Mouse (Mus musculus): ENCODE measurements around the gene Ankrd33b.

The Ankrd33b gene

GRCm38 (mm10) chr15:31367481-31368200 lies at the start of gene Ankrd33b:
Gene Ankrd33b, minus strand, starts transcription at chr15:31367726.
- DNase-seq (ENCODE audit: low spot score), result no peak

GRCm38 (mm10) chr15:31415181-31415580 lies 47.7 kb upstream of the Ankrd33b start:
- DNase-seq (ENCODE audit: low spot score), result no peak

DNA sequence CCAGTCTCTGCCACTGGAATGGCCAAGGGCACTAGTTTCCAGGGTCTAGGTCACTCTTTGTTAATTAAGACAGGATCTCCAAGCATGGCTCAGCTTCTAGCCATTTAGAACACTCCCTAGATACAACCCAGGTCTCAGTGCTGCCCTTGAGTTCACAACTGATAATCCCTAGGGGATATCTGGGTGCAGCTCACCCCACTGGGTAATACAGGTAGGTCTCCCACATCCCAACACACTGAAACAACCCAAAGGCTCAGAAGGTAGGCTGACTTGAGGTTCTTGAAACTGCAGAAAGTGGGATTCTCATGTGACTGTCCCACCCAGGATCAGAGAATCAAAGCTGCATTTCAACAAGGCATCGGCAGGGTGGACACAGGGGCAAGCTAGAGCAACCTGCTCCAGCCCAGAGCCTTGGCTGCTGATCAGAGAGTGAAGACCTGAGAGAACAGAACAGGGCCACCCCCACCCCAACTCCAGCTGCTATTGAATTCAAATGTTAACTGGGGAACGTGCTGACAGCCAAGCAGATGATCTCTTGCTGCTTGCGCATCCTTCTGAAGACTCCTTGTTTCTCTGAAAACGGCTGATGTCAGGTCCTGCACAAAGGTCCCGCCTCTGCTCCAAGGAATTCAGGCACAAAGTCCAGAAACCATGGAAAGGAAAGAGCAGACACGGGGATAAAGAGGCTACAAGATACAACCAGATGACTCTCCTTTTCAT lies 46.8 kb upstream of the Ankrd33b start:
- DNase-seq (ENCODE audit: low spot score), result no peak

DNA sequence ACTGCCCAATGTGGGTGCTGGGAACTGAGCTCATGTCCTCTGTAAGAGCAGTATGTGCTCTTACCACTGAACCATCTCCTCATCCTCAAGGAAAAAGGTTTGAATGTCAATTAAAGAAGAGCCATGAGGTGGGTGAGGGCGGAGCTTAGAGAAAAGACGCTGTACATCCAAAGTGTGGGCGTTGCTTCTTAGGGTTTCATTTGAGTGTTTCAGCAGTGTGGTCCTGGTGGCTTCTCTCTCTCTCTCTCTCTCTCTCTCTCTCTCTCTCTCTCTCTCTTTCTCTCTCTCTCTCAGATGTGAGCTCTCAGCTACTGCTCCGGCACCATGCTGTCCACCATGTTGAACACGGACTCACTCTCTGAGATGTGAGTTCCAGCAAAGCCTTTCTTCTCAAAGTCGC lies 46.1 kb upstream of the Ankrd33b start:
- DNase-seq (ENCODE audit: low spot score), result no peak

- DNase-seq (ENCODE audit: low spot score), result no peak
Measured at GRCm38 (mm10) chr15:31412933-31413332, 45.4 kb upstream of the Ankrd33b start.

DNA sequence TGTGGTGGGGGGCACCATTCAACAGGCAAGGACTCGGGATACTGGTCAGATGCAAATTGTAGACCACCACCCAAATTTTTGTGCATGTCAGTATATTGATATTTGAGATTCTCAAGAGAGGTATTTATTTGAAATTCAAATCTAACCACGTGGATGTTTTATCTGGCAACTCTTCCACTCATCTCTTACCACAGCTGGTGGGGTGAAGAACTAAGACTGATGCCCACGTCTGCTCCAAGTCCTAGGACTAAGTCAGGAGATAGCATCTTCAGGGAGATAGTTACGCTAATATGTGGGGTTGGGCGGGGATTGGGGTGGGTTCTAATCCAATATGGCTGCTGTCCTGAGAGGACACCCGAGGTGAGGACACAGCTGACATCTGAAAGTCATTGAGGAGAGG lies 44.9 kb upstream of the Ankrd33b start:
- no peak for DNase-seq (ENCODE audit: low spot score)

DNA sequence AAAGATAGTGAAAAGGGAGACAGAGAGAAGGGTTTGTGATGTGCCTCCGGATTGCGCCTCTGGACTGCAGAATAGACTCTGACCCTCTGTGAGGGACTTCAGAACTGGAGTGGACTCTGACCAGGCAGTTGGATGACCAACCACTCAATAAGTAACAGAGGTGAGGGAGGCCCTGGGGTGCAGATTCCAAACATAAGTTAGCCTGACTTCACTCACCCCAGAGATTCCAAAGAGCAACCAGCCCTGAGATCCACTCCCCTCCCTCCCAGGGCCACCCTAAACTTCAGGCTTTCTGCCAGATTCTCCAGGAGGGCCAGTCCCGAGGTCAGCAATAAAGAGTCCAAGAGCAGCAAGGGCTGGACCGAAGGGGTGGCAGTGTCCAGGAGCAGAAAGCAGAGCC lies 40.0 kb upstream of the Ankrd33b start:
- no peak for DNase-seq (ENCODE audit: low spot score)

DNA sequence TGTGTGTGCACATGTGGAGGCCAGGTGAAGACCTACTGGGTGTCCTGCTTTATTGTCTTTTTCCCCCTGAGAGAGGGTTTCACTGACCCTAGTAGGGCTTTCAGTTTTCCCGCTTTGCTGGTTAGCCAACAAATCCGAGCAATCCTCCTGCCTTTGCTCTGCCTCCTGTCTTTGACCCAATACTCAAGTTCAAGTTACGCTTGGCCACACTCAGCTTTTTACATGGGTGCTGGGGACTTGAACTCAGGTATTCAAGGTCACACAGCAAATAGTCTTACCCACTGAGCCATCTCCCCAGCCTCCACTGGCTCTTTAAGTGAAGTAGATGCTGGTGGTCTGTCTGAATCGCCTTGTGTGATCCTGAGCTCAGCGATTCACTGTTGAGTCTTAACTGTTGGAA lies 39.4 kb upstream of the Ankrd33b start:
- DNase-seq (ENCODE audit: low spot score), result no peak

- no peak for DNase-seq (ENCODE audit: low spot score)
Measured at GRCm38 (mm10) chr15:31404346-31404745, 36.8 kb upstream of the Ankrd33b start.

- no peak for DNase-seq (ENCODE audit: low spot score)
Measured at GRCm38 (mm10) chr15:31402200-31402892, 34.8 kb upstream of the Ankrd33b start.

- no peak for DNase-seq (ENCODE audit: low spot score)
Measured at GRCm38 (mm10) chr15:31400974-31401373, 33.4 kb upstream of the Ankrd33b start.

DNA sequence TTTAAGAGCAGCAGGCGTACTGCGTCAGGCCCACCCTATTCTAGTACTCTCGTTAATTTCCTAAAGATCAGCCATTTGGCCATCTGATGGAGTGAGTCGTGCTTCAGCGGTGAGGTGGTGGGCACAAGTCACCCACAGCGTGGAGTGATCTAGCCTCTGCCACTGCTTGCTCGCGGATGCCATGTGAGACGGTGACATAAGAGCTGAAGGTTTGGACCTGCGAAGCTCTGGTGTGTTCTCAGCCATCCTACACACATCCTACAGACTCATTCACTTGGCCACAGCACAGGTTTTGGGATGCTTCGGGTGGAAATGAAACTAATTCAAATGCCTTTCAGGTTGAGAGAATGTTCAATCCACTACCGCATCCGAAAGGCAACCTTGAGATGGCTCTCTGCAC lies 31.2 kb upstream of the Ankrd33b start:
- DNase-seq (ENCODE audit: low spot score), result no peak

DNA sequence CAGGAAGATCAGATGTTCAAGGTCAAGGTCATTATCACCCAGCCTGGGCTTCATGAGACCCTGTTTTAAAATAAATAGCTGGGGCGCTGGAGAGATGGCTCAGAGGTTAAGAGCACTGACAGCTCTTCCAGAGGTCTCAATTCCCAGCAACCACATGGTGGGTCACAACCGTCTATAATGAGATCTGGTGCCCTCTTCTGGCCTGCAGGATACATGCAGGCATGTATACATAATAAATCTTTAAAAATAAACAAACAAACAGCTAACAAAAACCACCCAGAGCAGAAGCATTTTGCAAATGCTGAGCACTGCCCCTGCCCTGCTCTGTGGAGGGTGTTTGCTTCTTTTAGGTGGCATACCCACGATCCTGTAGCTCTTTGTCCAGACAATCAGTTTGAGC lies 29.9 kb upstream of the Ankrd33b start:
- DNase-seq (ENCODE audit: low spot score), result no peak

DNA sequence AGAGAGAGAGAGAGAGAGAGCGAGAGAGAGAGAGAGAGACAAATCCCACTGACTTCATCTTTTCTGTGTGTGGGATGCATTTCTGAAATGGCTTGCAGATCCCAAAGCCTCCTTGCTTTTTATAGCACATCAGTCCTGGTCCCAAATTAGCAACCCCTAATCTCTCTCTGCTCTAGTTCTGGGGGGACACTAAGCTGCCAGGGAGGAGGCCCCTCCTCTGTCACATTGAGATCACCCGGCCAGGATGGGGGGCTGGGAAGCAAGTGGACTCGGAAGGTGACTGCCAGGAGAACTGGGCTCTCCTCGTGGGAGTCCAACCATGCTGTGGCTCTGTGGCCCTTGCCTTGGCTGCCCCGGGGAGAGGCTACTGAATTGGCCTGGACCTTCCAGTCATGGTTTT lies 29.2 kb upstream of the Ankrd33b start:
- DNase-seq (ENCODE audit: low spot score), result no peak

GRCm38 (mm10) chr15:31395986-31396385 lies 28.5 kb upstream of the Ankrd33b start:
- no peak for DNase-seq (ENCODE audit: low spot score)

- no peak for DNase-seq (ENCODE audit: low spot score)
Measured at GRCm38 (mm10) chr15:31393402-31393801, 25.9 kb upstream of the Ankrd33b start.

- no peak for DNase-seq (ENCODE audit: low spot score)
Measured at GRCm38 (mm10) chr15:31392705-31393104, 25.2 kb upstream of the Ankrd33b start.

DNA sequence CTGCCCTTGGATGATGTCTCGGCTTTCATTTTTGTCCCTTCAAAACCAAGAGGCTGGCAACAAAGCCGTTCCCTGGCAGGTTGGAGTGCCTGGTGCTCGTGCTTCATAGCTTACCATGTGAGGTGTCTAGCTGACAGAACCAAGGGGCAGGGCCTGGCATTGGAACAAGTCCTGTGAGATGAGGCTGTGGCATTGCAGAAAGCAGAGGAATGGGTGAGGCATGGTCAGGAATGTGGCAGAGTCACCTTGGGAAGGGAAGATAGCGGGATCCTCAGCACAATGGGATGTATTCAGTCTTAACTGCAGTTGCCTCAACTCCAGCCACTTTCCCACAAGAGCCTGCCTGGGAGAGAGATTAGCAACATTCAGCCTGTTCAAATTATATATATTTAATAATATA lies 24.6 kb upstream of the Ankrd33b start:
- DNase-seq (ENCODE audit: low spot score), result no peak

DNA sequence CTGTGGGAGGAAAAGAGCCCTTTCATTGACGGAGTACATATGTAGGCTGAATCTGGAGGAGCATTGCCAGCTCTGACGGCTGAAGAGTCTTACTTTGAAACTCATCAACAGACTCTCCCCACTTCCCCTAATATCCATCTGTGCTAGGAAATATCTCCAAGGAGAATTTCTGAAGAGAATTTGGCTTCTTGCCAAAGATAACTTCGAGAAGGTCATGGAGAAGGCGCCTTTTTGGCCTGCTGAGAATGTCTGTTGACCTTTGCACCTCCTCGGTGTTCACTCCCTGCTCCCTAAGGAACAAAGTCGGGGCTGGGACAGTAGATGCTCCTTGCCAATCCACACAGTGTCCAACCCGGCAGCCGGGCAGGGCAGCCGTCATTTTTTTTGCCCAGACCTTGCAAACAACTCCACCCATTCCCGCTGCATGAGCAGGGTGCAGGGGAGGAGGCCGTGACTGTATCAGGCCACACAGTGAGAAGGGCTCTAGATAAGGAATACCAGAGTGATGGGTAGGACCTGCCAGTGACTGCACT lies 14.5 kb upstream of the Ankrd33b start:
- DNase-seq (ENCODE audit: low spot score), result no peak

DNA sequence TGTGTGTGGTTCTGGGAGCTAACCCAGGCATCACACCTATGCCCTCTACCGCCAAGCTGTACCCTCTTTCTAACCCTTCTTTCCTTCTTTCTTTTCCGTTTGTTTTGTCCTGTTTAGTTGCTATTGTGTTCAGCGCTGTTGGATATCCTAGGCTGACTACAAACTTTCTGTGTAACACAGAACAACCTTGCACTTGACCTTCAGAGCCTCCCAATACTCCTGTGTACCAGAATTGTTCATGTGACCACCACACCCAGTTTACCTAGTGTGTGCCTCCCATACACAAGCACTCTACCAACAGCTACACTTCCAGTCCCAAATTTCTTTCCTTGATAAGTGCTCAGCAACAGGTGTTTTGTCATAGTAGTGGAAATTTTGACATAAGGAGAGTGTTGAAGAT lies 11.9 kb upstream of the Ankrd33b start:
- DNase-seq (ENCODE audit: low spot score), result no peak

DNA sequence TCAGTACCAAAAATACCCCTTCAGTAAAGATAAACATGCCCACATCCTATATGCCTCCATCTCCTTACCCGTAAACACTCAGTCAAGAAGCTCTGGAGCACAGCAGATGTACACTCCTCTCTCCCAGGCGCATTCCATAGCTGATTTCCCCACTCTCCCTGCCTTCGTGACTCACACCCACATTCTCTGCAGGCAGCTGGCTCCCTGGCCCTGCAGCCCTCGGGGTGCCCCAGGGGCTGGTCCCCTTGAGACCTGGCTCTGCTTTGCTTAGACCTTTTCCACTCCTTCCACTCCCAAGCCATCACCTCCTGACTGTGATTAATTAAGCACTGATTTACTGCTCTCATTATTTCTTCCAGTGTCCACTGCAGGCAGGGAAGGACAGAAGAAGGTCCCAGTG lies 7.7 kb upstream of the Ankrd33b start:
- no peak for DNase-seq (ENCODE audit: low spot score)

DNA sequence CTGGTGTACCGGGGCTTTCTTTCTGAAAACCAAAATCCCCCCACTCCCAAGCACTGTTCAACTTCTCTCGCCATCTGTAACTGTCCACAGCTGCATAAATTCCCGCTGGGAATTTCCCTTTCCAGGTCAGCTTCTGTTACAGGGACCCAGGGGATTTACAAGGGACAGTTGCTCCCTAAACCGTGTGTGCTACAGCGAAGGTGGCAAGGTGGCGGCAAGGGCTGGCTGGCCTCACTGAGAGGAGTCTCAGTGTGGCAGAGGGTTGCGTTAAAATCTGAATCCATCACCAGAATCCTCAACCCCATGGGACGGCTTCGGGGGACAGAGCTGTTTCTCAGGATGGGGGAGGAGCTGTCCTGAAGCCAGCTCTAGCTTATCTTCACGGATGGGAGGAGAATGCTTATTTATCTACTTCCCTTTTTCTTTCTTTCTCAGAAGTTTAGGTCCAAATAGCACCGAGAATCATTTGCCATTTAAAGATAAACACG lies 1.6 kb upstream of the Ankrd33b start:
- no peak for DNase-seq (ENCODE audit: low spot score)

GRCm38 (mm10) chr15:31368556-31368955 lies 1.0 kb upstream of the Ankrd33b start:
- DNase-seq (ENCODE audit: low spot score), result no peak
